Mouse (Mus musculus) intestine, embryonic 14.5 days (tissue): ENCODE measurements at regions not wholly inside any gene's neighbourhood (a gene's known extent, or its start where the extent isn't known, plus 50 kb on each side); places are given as distances from the start of the nearest gene placed in this dataset.
A peak's percentile ranks its signal among the peaks of the same experiment; 100 is the strongest.

Source experiments
- ATAC-seq: fragments of 200-750 bp; cut with Nextera tagmentation; replicated peaks from 2 replicates; pipeline ENCODE4 v1.8.0; 2017; ENCODE audit warnings: low read depth, moderate number of reproducible peaks, moderate TSS enrichment, moderate library complexity; ENCODE audit not compliant: low FRiP score, low TSS enrichment
- DNase-seq: peaks from one replicate; pipeline ENCODE4 v3.0.0-alpha.2; 2018; ENCODE audit warnings: low spot score
- H3K27ac ChIP-seq: fragments of 300-500 bp; sonication (generic); 2 replicates; pipeline ENCODE4 v1.5.1; 2014; ENCODE audit warnings: low read depth, mild to moderate bottlenecking, control low read depth
- H3K27me3 ChIP-seq: fragments of 300-500 bp; sonication (generic); replicated peaks from 2 replicates; pipeline ENCODE4 v1.6.1; 2014; ENCODE audit warnings: low read length, control low read depth; ENCODE audit not compliant: control insufficient read depth, insufficient read depth
- H3K36me3 ChIP-seq: fragments of 300-500 bp; sonication (generic); 2 replicates; pipeline ENCODE4 v1.6.1; 2014; ENCODE audit warnings: low read length, control low read depth; ENCODE audit not compliant: control insufficient read depth, insufficient read depth
- H3K4me1 ChIP-seq: fragments of 300-500 bp; sonication (generic); replicated peaks from 2 replicates; pipeline ENCODE4 v1.6.1; 2014; ENCODE audit warnings: low read length, control low read depth, mixed read lengths; ENCODE audit not compliant: control insufficient read depth, insufficient read depth
- H3K4me2 ChIP-seq: fragments of 300-500 bp; sonication (generic); 2 replicates; pipeline ENCODE4 v1.6.1; 2014; ENCODE audit warnings: low read length
- H3K4me3 ChIP-seq: fragments of 300-500 bp; sonication (generic); 2 replicates; pipeline ENCODE4 v1.5.1; 2014; ENCODE audit warnings: low read depth, low read length, control low read depth, mixed read lengths
- H3K9ac ChIP-seq: fragments of 300-500 bp; sonication (generic); 2 replicates; pipeline ENCODE4 v1.6.1; 2014; ENCODE audit warnings: mild to moderate bottlenecking, low read length
- H3K9me3 ChIP-seq: fragments of 300-500 bp; sonication (generic); 2 replicates; pipeline ENCODE4 v1.6.1; 2016; ENCODE audit warnings: low read length, control low read depth; ENCODE audit not compliant: control insufficient read depth
- WGBS: fragments of 180-500 bp; shearing (Covaris S2); extraction: QIAGEN DNeasy Blood & Tissue Kit; methylation state at CpG from one replicate; pipeline ENCODE4 v1.1.7; 2014; 5-methylcytosine and 5-hydroxymethylcytosine counted together

DNA sequence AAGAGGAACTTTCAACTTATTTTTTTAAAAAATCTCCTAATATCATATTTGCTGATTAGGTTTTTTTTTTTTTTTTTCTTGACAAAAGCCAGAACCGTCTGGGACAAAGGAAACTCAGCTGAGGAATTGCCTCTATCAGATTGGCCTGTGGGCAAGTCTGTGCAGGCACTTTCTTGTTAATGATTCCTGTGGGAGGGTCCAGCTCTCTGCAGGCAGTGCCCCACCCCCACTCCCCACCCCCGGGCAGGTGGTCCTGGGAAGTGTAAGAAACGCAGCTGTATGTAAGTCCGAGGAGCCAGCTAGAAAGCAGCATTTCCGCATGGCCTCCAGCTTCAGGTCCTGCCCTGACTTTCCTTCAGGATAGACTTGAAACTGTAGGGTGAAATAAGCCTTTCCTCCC is 377.7 kb downstream of the Sox2 start:
- H3K4me2 ChIP-seq = no peak overlapping the region
- H3K4me1 ChIP-seq = peaks cover 4% of the 10 kb centered on the region; the same call in 1 of the 2 replicates
- H3K36me3 ChIP-seq = no peaks in the 10 kb centered on the region
- H3K9me3 ChIP-seq = no peaks in the 10 kb centered on the region
- no peak overlapping the region for H3K4me3 ChIP-seq
- no peak overlapping the region for H3K27ac ChIP-seq
- no peak overlapping the region for H3K9ac ChIP-seq
- DNase-seq (peak; percentile 56), ATAC-seq (peak; percentile 62)
- WGBS = 4% methylated on average over 5 of the region's 5 CpGs
- 0 out of 2 replicates have a peak, but pooled peaks cover 3% of the 10 kb centered on the region for H3K27me3 ChIP-seq

DNA sequence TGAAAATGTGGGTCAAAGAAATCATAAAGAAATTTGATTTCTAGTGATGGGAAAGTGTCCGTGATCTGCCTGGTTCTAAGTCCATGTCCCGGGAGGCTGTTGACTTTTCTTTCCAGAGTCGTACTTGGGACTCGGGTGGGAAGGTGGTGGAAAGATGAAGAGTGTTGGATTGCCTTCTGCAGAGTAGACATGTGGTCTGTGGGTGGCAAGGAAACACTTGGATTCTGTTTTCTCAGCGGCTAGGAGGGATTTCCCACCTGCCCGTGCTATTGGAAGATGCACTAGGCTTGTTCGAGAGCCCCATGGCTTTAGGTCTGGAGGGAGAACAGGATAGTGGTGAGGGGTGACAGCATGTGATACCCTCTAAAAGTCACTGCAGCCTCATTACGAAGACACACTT is 379.7 kb downstream of the Sox2 start:
- Histone ChIP-seq H3K9ac (no peak overlapping the region), H3K4me2 (no peak overlapping the region), H3K4me1 (peaks cover 4% of the 10 kb centered on the region; the same call in 1 of the 2 replicates), H3K4me3 (no peak overlapping the region), H3K27me3 (0 out of 2 replicates have a peak, but pooled peaks cover 3% of the 10 kb centered on the region), H3K27ac (no peak overlapping the region), H3K9me3 (no peaks in the 10 kb centered on the region), H3K36me3 (no peaks in the 10 kb centered on the region)
- DNase-seq (no peak), ATAC-seq (no peak)
- 88% methylated on average over 8 of the region's 8 CpGs for WGBS

DNA sequence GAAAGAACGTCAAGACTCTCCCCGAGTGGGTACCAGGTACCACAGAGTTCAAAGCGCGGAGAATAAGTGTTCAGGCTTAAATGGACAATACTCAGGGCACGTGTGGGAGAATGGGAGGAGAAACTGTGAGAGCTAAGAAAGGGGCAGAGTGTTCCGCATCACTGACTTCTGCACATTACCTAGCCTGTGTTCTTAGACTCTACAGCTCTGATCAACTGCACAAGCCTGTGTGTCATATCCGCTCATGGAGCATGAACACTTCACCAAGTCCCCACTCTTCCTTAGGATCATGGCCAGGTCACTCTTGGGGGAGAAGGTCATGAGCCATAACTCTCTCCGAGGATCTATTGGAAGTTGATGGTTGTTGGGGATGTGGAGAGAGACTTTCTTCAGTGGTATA is 383.4 kb downstream of the Sox2 start:
- H3K36me3 ChIP-seq = no peaks in the 10 kb centered on the region
- no peak for ATAC-seq
- H3K27me3 ChIP-seq = no peaks in the 10 kb centered on the region
- H3K4me1 ChIP-seq = no peaks in the 10 kb centered on the region
- H3K27ac ChIP-seq = no peak overlapping the region
- no peak overlapping the region for H3K9ac ChIP-seq
- 70% methylated on average over 8 of the region's 8 CpGs for WGBS
- no peak overlapping the region for H3K4me3 ChIP-seq
- H3K9me3 ChIP-seq = no peaks in the 10 kb centered on the region
- DNase-seq = no peak
- H3K4me2 ChIP-seq = no peak overlapping the region

DNA sequence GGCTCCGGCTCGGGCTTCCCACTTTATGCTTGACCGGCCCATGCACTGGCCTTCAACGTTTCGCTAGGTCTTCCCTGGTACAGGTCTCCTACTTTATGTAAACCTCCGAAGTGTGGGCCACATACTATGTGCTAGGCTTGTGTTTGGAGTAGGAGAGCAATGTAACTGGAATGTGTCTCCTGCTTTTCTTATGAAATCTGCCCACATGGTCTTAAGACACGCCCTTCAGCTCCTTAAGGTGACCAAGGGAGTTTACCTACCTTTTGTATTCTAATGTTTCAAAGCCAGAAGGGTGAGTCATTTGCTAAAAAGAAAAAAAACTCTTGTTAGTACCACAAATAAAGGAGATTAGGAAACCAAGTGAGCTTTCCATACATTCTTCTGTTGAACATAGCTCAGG is 385.0 kb downstream of the Sox2 start:
- ATAC-seq = no peak
- H3K9me3 ChIP-seq = no peaks in the 10 kb centered on the region
- no peak overlapping the region for H3K4me3 ChIP-seq
- DNase-seq = no peak
- 84% methylated on average over 7 of the region's 7 CpGs for WGBS
- no peak overlapping the region for H3K4me2 ChIP-seq
- H3K9ac ChIP-seq = no peak overlapping the region
- H3K4me1 ChIP-seq = no peaks in the 10 kb centered on the region
- no peaks in the 10 kb centered on the region for H3K27me3 ChIP-seq
- no peak overlapping the region for H3K27ac ChIP-seq
- no peaks in the 10 kb centered on the region for H3K36me3 ChIP-seq

DNA sequence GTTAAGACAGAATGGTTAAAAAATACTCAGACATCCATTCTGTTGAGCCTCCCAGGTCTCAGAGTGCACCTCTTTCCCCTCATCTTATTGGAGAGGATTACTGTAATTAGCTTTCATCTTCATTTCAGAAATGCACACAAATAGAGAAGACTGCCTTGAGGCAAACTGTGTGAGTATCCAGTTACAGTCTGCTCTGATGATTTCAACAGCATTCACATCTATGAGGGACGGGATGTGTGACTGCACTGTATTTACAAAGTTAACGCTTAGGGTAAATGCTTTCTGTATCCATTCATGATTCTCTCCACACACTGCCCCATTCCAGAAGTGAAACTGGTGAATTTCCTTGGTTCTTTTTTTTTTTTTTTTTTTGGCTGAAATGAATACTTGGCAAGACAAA is 393.5 kb downstream of the Sox2 start:
- Histone ChIP-seq H3K4me3 (no peak overlapping the region), H3K36me3 (no peaks in the 10 kb centered on the region), H3K9ac (no peak overlapping the region), H3K9me3 (no peaks in the 10 kb centered on the region), H3K27me3 (no peaks in the 10 kb centered on the region), H3K4me1 (no peaks in the 10 kb centered on the region), H3K27ac (no peak overlapping the region), H3K4me2 (no peak overlapping the region)
- no peak for DNase-seq
- WGBS = 53% methylated on average over 2 of the region's 2 CpGs
- no peak for ATAC-seq

DNA sequence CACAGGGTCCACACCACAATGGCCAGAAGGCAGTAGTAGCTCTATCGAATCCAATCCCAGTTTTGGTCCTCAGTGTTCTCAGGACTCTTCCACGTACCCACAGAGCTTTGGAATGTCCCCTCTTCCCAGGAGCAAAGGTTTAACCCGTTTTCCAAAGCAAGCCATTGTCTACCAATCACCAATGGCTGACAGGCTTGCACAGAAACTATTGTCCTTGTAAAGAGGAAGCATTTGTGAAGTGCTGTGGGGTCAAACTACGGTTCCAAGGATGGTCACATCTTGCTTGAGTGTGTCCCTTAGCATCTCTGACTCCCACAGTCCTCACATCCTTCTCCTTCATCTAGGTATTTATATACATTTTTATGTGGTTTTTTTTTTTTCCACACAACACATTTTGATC is 409.2 kb downstream of the Sox2 start:
- H3K9me3 ChIP-seq = no peaks in the 10 kb centered on the region
- no peaks in the 10 kb centered on the region for H3K4me1 ChIP-seq
- 72% methylated on average over 4 of the region's 4 CpGs for WGBS
- no peaks in the 10 kb centered on the region for H3K27me3 ChIP-seq
- H3K4me2 ChIP-seq = no peak overlapping the region
- H3K4me3 ChIP-seq = no peak overlapping the region
- no peak overlapping the region for H3K9ac ChIP-seq
- no peak overlapping the region for H3K27ac ChIP-seq
- no peaks in the 10 kb centered on the region for H3K36me3 ChIP-seq
- ATAC-seq = no peak
- no peak for DNase-seq

DNA sequence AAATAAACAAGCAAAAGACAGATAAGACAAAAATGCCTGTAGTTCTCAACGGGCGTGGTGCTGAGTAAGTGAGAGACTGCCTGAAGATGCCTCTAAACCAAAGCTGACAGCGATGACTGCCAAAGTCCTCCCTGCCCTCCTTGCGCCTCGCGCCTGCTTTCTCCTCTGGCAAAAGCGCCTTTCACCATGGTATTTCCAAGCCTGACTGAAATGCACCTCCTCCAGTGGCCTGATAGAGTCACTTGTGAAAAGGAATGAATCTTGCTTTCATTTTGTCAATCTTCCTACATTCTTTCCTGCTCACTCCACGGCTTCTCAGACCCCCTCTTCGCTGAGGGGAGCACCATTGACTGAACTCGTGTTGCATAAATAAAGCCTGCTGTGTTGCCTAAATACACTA is 409.8 kb downstream of the Sox2 start:
- DNase-seq = no peak
- no peak overlapping the region for H3K9ac ChIP-seq

DNA sequence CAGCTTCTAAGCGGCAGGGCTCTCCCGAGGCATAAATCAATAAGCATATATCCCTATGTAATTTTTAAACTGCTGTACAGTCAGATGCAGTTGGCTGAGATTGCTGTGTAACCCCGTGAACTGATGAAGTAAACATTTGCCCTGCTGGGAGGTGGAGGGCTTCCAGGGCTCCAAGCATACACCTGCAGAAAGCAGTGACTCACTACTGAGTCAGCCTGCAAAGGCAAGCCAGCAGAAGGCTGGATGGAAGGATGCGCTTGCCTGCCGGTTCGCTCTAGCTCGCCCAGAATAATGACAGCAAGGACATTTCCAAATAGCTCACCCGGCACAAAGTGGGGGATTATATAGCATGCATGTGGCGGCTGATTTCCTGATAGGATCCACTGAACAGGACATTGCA is 416.6 kb downstream of the Sox2 start:
- 0 out of 2 replicates have a peak, but pooled peaks have one; percentile 15 for ATAC-seq
- DNase-seq = no peak
- no peak overlapping the region for H3K27ac ChIP-seq
- H3K9ac ChIP-seq = no peak overlapping the region
- no peak overlapping the region for H3K4me2 ChIP-seq
- H3K9me3 ChIP-seq = no peaks in the 10 kb centered on the region
- no peaks in the 10 kb centered on the region for H3K4me1 ChIP-seq
- H3K36me3 ChIP-seq = no peaks in the 10 kb centered on the region
- 36% methylated on average over 9 of the region's 9 CpGs for WGBS
- H3K27me3 ChIP-seq = no peaks in the 10 kb centered on the region
- no peak overlapping the region for H3K4me3 ChIP-seq

More for the DNA sequence above, 409.8 kb downstream of the Sox2 start:
- H3K27ac ChIP-seq = no peak overlapping the region
- H3K4me1 ChIP-seq = no peaks in the 10 kb centered on the region
- WGBS = 46% methylated on average over 10 of the region's 10 CpGs
- H3K4me2 ChIP-seq = no peak overlapping the region
- no peak for ATAC-seq
- no peaks in the 10 kb centered on the region for H3K9me3 ChIP-seq
- H3K27me3 ChIP-seq = no peaks in the 10 kb centered on the region
- no peaks in the 10 kb centered on the region for H3K36me3 ChIP-seq
- no peak overlapping the region for H3K4me3 ChIP-seq

DNA sequence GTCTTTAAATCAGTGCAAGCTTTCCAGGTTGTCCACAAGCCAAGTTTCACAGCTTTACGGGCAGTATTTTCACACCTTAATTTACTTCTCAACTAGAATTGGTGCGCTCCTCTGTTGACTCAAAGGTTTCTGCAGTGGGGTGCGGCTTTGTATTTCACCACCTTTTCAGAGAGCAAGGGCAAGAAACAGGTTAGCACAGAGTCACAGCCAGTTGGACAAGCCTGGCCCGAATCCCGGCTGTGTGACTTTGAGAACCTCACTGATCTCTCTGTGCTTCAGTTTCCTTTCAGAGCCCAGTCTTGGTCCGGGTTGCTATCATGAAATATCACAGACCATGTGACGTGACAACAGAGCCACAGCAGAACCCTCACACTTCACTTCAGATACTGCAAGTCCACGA is 418.4 kb downstream of the Sox2 start:
- ATAC-seq (no peak), DNase-seq (no peak)
- Histone ChIP-seq H3K27me3 (no peaks in the 10 kb centered on the region), H3K4me3 (no peak overlapping the region), H3K9me3 (no peaks in the 10 kb centered on the region), H3K4me2 (no peak overlapping the region), H3K27ac (no peak overlapping the region), H3K4me1 (no peaks in the 10 kb centered on the region), H3K36me3 (no peaks in the 10 kb centered on the region), H3K9ac (no peak overlapping the region)
- 88% methylated on average over 8 of the region's 8 CpGs for whole genome bisulfite sequencing
